Comparison of ENCODE assay signal across 19 mouse cellular contexts in genomic region chr2:29844115-29844514, GRCm38 (mm10). TPM values are rescaled to one million over a fixed set of nuclear protein-coding genes. Genes with fewer than 3 reads are reported as not detected.
DNase-seq lines count a peak whose midpoint lies in the region; ATAC-seq and TF ChIP-seq lines count a peak whose summit lies in the region.
"Had no signal": no experiment of that assay in that cellular context is flagged by ENCODE, and none has a peak within 500 bp of the region (broad histone marks: within the 10 kb centered on the region; RNA-seq: fewer than 3 reads in every experiment).

No protein-coding gene starts in this region.

- H3K4me2 ChIP-seq in forebrain, postnatal 0 days (ENCODE audit: low read depth), result no peak overlapping the region
- H3K4me2 ChIP-seq in midbrain, embryonic 11.5 days, result peak overlapping the region; percentile 82
- H3K4me2 ChIP-seq in midbrain, embryonic 16.5 days (ENCODE audit: low read length), result no peak overlapping the region
- peak overlapping the region; percentile 78 for H3K4me2 ChIP-seq in midbrain, embryonic 13.5 days (replicated peaks)
- H3K4me2 ChIP-seq: heart, embryonic 13.5 days; limb, embryonic 13.5 days; liver, embryonic 15.5 days had no signal

- no peak for TF ChIP-seq CTCF in forebrain, postnatal 0 days (IDR thresholded peaks at IDR 0.05; ENCODE audit: low read depth)

- ATAC-seq in forebrain, postnatal 0 days, result no peak
- ATAC-seq in midbrain, embryonic 11.5 days (ENCODE audit: low FRiP score), result no peak
- no peak for ATAC-seq in midbrain, embryonic 16.5 days
- ATAC-seq in midbrain, embryonic 13.5 days, result no peak
- ATAC-seq in CD4-positive, CD25-positive, alpha-beta regulatory T cell, adult 4 months, result no peak
- ATAC-seq: intestine, postnatal 0 days; lung, postnatal 0 days had no signal

- no peak overlapping the region for H3K27ac ChIP-seq in forebrain, embryonic 10.5 days
- H3K27ac ChIP-seq in forebrain, postnatal 0 days (ENCODE audit: low read depth, low read length), result no peak overlapping the region
- peak overlapping the region; percentile 99 for H3K27ac ChIP-seq in midbrain, embryonic 11.5 days (ENCODE audit: low read depth, low read length)
- H3K27ac ChIP-seq in midbrain, embryonic 16.5 days (ENCODE audit: low read length), result no peak overlapping the region
- peak overlapping the region; percentile 96 for H3K27ac ChIP-seq in midbrain, embryonic 13.5 days
- H3K27ac ChIP-seq: heart, embryonic 13.5 days; limb, embryonic 13.5 days; liver, embryonic 15.5 days had no signal

- no peaks in the 10 kb centered on the region for H3K9me3 ChIP-seq in forebrain, embryonic 10.5 days
- no peaks in the 10 kb centered on the region for H3K9me3 ChIP-seq in forebrain, postnatal 0 days (ENCODE audit: low read length)
- no peaks in the 10 kb centered on the region for H3K9me3 ChIP-seq in midbrain, embryonic 11.5 days (ENCODE audit: control insufficient read depth, low read length)
- no peaks in the 10 kb centered on the region for H3K9me3 ChIP-seq in midbrain, embryonic 16.5 days (replicated peaks; ENCODE audit: control insufficient read depth, low read length, poor library complexity, severe bottlenecking)
- H3K9me3 ChIP-seq in midbrain, embryonic 13.5 days, result no peaks in the 10 kb centered on the region
- H3K9me3 ChIP-seq: heart, embryonic 13.5 days; limb, embryonic 13.5 days; liver, embryonic 15.5 days had no signal

- H3K36me3 ChIP-seq in forebrain, embryonic 10.5 days (replicated peaks), result peaks cover 46% of the 10 kb centered on the region
- H3K36me3 ChIP-seq in forebrain, postnatal 0 days (ENCODE audit: insufficient read depth), result peaks cover 28% of the 10 kb centered on the region
- peaks cover 5% of the 10 kb centered on the region; the same call in 1 of the 2 replicates for H3K36me3 ChIP-seq in midbrain, embryonic 11.5 days (ENCODE audit: control insufficient read depth, insufficient read depth, low read length)
- peaks cover 3% of the 10 kb centered on the region; the same call in 1 of the 2 replicates for H3K36me3 ChIP-seq in midbrain, embryonic 16.5 days (ENCODE audit: control insufficient read depth, insufficient read depth, low read length)
- peaks cover 21% of the 10 kb centered on the region for H3K36me3 ChIP-seq in midbrain, embryonic 13.5 days

- H3K4me1 ChIP-seq in forebrain, embryonic 10.5 days, result peaks cover 61% of the 10 kb centered on the region
- H3K4me1 ChIP-seq in forebrain, postnatal 0 days (ENCODE audit: insufficient read depth), result no peaks in the 10 kb centered on the region
- H3K4me1 ChIP-seq in midbrain, embryonic 11.5 days (ENCODE audit: control insufficient read depth, insufficient read depth, low read length), result peaks cover 70% of the 10 kb centered on the region
- peaks cover 26% of the 10 kb centered on the region; the same call in 1 of the 2 replicates for H3K4me1 ChIP-seq in midbrain, embryonic 16.5 days (ENCODE audit: control insufficient read depth, insufficient read depth, low read length)
- H3K4me1 ChIP-seq in midbrain, embryonic 13.5 days (replicated peaks), result peaks cover 67% of the 10 kb centered on the region

- H3K4me3 ChIP-seq in forebrain, embryonic 10.5 days, result peak overlapping the region; percentile 61; the same call in 1 of the 2 replicates
- no peak overlapping the region for H3K4me3 ChIP-seq in forebrain, postnatal 0 days (ENCODE audit: low read depth, low read length)
- H3K4me3 ChIP-seq in midbrain, embryonic 11.5 days (ENCODE audit: low read depth, low read length), result peak overlapping the region; percentile 92
- H3K4me3 ChIP-seq in midbrain, embryonic 16.5 days (ENCODE audit: low read depth, low read length), result no peak overlapping the region
- H3K4me3 ChIP-seq in midbrain, embryonic 13.5 days (replicated peaks), result peak overlapping the region; percentile 77
- H3K4me3 ChIP-seq: heart, embryonic 13.5 days; limb, embryonic 13.5 days; liver, embryonic 15.5 days; myocyte had no signal

- H3K9ac ChIP-seq in forebrain, postnatal 0 days, result no peak overlapping the region
- peak overlapping the region; percentile 100 for H3K9ac ChIP-seq in midbrain, embryonic 11.5 days (ENCODE audit: low read length)
- no peak overlapping the region for H3K9ac ChIP-seq in midbrain, embryonic 16.5 days (ENCODE audit: low read depth, low read length)
- peak overlapping the region; percentile 98 for H3K9ac ChIP-seq in midbrain, embryonic 13.5 days (replicated peaks)
- H3K9ac ChIP-seq: heart, embryonic 13.5 days; limb, embryonic 13.5 days; liver, embryonic 15.5 days had no signal

- 60% methylated on average over 2 of the region's 2 CpGs for WGBS in forebrain, embryonic 10.5 days
- WGBS in forebrain, postnatal 0 days, result 83% methylated on average over 2 of the region's 2 CpGs
- 38% methylated on average over 2 of the region's 2 CpGs for WGBS in midbrain, embryonic 11.5 days
- WGBS in midbrain, embryonic 16.5 days, result 38% methylated on average over 2 of the region's 2 CpGs
- WGBS in midbrain, embryonic 13.5 days, result 19% methylated on average over 2 of the region's 2 CpGs

- peaks cover 100% of the 10 kb centered on the region for H3K27me3 ChIP-seq in forebrain, embryonic 10.5 days (ENCODE audit: poor library complexity, severe bottlenecking)
- H3K27me3 ChIP-seq in forebrain, postnatal 0 days (ENCODE audit: insufficient read depth, low read length), result peaks cover 30% of the 10 kb centered on the region
- no peaks in the 10 kb centered on the region for H3K27me3 ChIP-seq in midbrain, embryonic 11.5 days (ENCODE audit: control insufficient read depth, insufficient read depth, low read length)
- H3K27me3 ChIP-seq in midbrain, embryonic 16.5 days (ENCODE audit: control insufficient read depth, insufficient read depth, low read depth, low read length), result no peaks in the 10 kb centered on the region; the same call in 1 of the 2 replicates
- peaks cover 19% of the 10 kb centered on the region for H3K27me3 ChIP-seq in midbrain, embryonic 13.5 days

- no peak for DNase-seq in forebrain, embryonic 10.5 days (ENCODE audit: extremely low spot score, low spot score)
- DNase-seq in forebrain, postnatal 0 days, result no peak
- DNase-seq in midbrain, embryonic 11.5 days (ENCODE audit: low spot score, missing footprints), result peak; percentile 88
- no peak for DNase-seq in testis, postnatal 14 days (ENCODE audit: low spot score)
- DNase-seq: adrenal gland, adult 8-10 months; cerebellum, adult 11 months; heart, postnatal 4 days; kidney, postnatal 10 days; right cerebral cortex, postnatal 4 days; thymus, postnatal 25 days had no signal

RNA-seq across cellular contexts. Expression of gene Urm1, which starts 24.2 kb away (rescaled TPM):
- 15.9 and 17.4 TPM in 2 replicates for polyA plus RNA-seq in forebrain, embryonic 10.5 days (2016; fragmentation: Nextera tagmentation; extraction: Ambion mirVana)
- total RNA-seq in forebrain, postnatal 0 days (2014; rRNA removed), result 58.9 and 91.9 TPM in 2 replicates
- 27.3 and 29.4 TPM in 2 replicates for polyA plus RNA-seq in forebrain, postnatal 0 days (2015; fragmentation: Nextera tagmentation; extraction: Ambion mirVana)
- polyA plus RNA-seq in midbrain, embryonic 11.5 days (2014; fragmentation: Nextera tagmentation; extraction: Ambion mirVana), result 18.5 and 21.5 TPM in 2 replicates
- 21.8 and 29.9 TPM in 2 replicates for polyA plus RNA-seq in midbrain, embryonic 16.5 days (2015; fragmentation: Nextera tagmentation; extraction: Ambion mirVana)
- 21.4 and 23.1 TPM in 2 replicates for polyA plus RNA-seq in midbrain, embryonic 13.5 days (2015; fragmentation: Nextera tagmentation; extraction: Ambion mirVana)
- polyA plus RNA-seq in CD4-positive, CD25-positive, alpha-beta regulatory T cell, adult 4 months (2017; shearing (Covaris generic)), result 10 to 100 TPM; 21.1 to 25.3 TPM

RNA-seq across cellular contexts. Expression of gene Cercam, which starts 24.8 kb away (rescaled TPM):
- 15.0 and 16.3 TPM in 2 replicates for polyA plus RNA-seq in forebrain, embryonic 10.5 days (2016; fragmentation: Nextera tagmentation; extraction: Ambion mirVana)
- total RNA-seq in forebrain, postnatal 0 days (2014; rRNA removed), result 13.6 and 16.9 TPM in 2 replicates
- 10.8 and 14.1 TPM in 2 replicates for polyA plus RNA-seq in forebrain, postnatal 0 days (2015; fragmentation: Nextera tagmentation; extraction: Ambion mirVana)
- polyA plus RNA-seq in midbrain, embryonic 11.5 days (2014; fragmentation: Nextera tagmentation; extraction: Ambion mirVana), result 13.4 and 14.0 TPM in 2 replicates
- polyA plus RNA-seq in midbrain, embryonic 16.5 days (2015; fragmentation: Nextera tagmentation; extraction: Ambion mirVana), result 15.1 and 21.2 TPM in 2 replicates
- 14.6 and 20.7 TPM in 2 replicates for polyA plus RNA-seq in midbrain, embryonic 13.5 days (2015; fragmentation: Nextera tagmentation; extraction: Ambion mirVana)
- under 1 TPM; 0.20 to 0.87 TPM for polyA plus RNA-seq in CD4-positive, CD25-positive, alpha-beta regulatory T cell, adult 4 months (2017; shearing (Covaris generic))

RNA-seq across cellular contexts. Expression of gene Slc27a4, which starts 41.7 kb away (rescaled TPM):
- 7.9 and 8.6 TPM in 2 replicates for polyA plus RNA-seq in forebrain, embryonic 10.5 days (2016; fragmentation: Nextera tagmentation; extraction: Ambion mirVana)
- 74.9 and 82.9 TPM in 2 replicates for total RNA-seq in forebrain, postnatal 0 days (2014; rRNA removed)
- polyA plus RNA-seq in forebrain, postnatal 0 days (2015; fragmentation: Nextera tagmentation; extraction: Ambion mirVana), result 32.3 and 40.3 TPM in 2 replicates
- polyA plus RNA-seq in midbrain, embryonic 11.5 days (2014; fragmentation: Nextera tagmentation; extraction: Ambion mirVana), result 15.2 and 15.9 TPM in 2 replicates
- polyA plus RNA-seq in midbrain, embryonic 16.5 days (2015; fragmentation: Nextera tagmentation; extraction: Ambion mirVana), result 42.6 and 43.2 TPM in 2 replicates
- polyA plus RNA-seq in midbrain, embryonic 13.5 days (2015; fragmentation: Nextera tagmentation; extraction: Ambion mirVana), result 29.5 and 32.5 TPM in 2 replicates
- polyA plus RNA-seq in CD4-positive, CD25-positive, alpha-beta regulatory T cell, adult 4 months (2017; shearing (Covaris generic)), result 1 to 10 TPM; 1.1 to 1.8 TPM

RNA-seq across cellular contexts. Expression of gene Odf2, which starts 44.9 kb away (rescaled TPM):
- 124 and 125 TPM in 2 replicates for polyA plus RNA-seq in forebrain, embryonic 10.5 days (2016; fragmentation: Nextera tagmentation; extraction: Ambion mirVana)
- 103 and 109 TPM in 2 replicates for total RNA-seq in forebrain, postnatal 0 days (2014; rRNA removed)
- polyA plus RNA-seq in forebrain, postnatal 0 days (2015; fragmentation: Nextera tagmentation; extraction: Ambion mirVana), result 40.3 and 60.8 TPM in 2 replicates
- 79.4 and 86.7 TPM in 2 replicates for polyA plus RNA-seq in midbrain, embryonic 11.5 days (2014; fragmentation: Nextera tagmentation; extraction: Ambion mirVana)
- polyA plus RNA-seq in midbrain, embryonic 16.5 days (2015; fragmentation: Nextera tagmentation; extraction: Ambion mirVana), result 66.2 and 69.9 TPM in 2 replicates
- 74.4 and 76.0 TPM in 2 replicates for polyA plus RNA-seq in midbrain, embryonic 13.5 days (2015; fragmentation: Nextera tagmentation; extraction: Ambion mirVana)
- polyA plus RNA-seq in CD4-positive, CD25-positive, alpha-beta regulatory T cell, adult 4 months (2017; shearing (Covaris generic)), result 10 to 100 TPM; 47.1 to 62.9 TPM

RNA-seq across cellular contexts. Expression of gene Trub2, which starts 55.8 kb away (rescaled TPM):
- 56.3 and 57.6 TPM in 2 replicates for polyA plus RNA-seq in forebrain, embryonic 10.5 days (2016; fragmentation: Nextera tagmentation; extraction: Ambion mirVana)
- total RNA-seq in forebrain, postnatal 0 days (2014; rRNA removed), result 52.3 and 68.7 TPM in 2 replicates
- polyA plus RNA-seq in forebrain, postnatal 0 days (2015; fragmentation: Nextera tagmentation; extraction: Ambion mirVana), result 22.4 and 27.3 TPM in 2 replicates
- 25.9 and 29.1 TPM in 2 replicates for polyA plus RNA-seq in midbrain, embryonic 11.5 days (2014; fragmentation: Nextera tagmentation; extraction: Ambion mirVana)
- 30.8 and 32.8 TPM in 2 replicates for polyA plus RNA-seq in midbrain, embryonic 16.5 days (2015; fragmentation: Nextera tagmentation; extraction: Ambion mirVana)
- 44.7 and 45.5 TPM in 2 replicates for polyA plus RNA-seq in midbrain, embryonic 13.5 days (2015; fragmentation: Nextera tagmentation; extraction: Ambion mirVana)
- 10 to 100 TPM; 20.3 to 34.2 TPM for polyA plus RNA-seq in CD4-positive, CD25-positive, alpha-beta regulatory T cell, adult 4 months (2017; shearing (Covaris generic))

Comparison
In these comparisons a context has a peak if more than half of its experiments do, and no peak if none do; other contexts are left out.
1. H3K27ac ChIP-seq: peak in midbrain, embryonic 11.5 days (single experiment) and midbrain, embryonic 13.5 days (single experiment); none in forebrain, embryonic 10.5 days (single experiment), forebrain, postnatal 0 days (single experiment) and midbrain, embryonic 16.5 days (single experiment).
2. H3K4me3 ChIP-seq: peak in forebrain, embryonic 10.5 days (single experiment), midbrain, embryonic 11.5 days (single experiment) and midbrain, embryonic 13.5 days (single experiment); none in forebrain, postnatal 0 days (single experiment) and midbrain, embryonic 16.5 days (single experiment).
3. H3K4me2 ChIP-seq: peak in midbrain, embryonic 11.5 days (single experiment) and midbrain, embryonic 13.5 days (single experiment); none in forebrain, postnatal 0 days (single experiment) and midbrain, embryonic 16.5 days (single experiment).
4. H3K9ac ChIP-seq: peak in midbrain, embryonic 11.5 days (single experiment) and midbrain, embryonic 13.5 days (single experiment); none in forebrain, postnatal 0 days (single experiment) and midbrain, embryonic 16.5 days (single experiment).